Mouse (Mus musculus): ENCODE measurements around the gene Prr12. TPM values are rescaled to one million over a fixed set of nuclear protein-coding genes. Genes with fewer than 3 reads are reported as not detected.
A peak's percentile ranks its signal among the peaks of the same experiment; 100 is the strongest.

The Prr12 gene
- polyA plus RNA-seq, 1 experiment from 2014 or later = 9.0 TPM

DNA sequence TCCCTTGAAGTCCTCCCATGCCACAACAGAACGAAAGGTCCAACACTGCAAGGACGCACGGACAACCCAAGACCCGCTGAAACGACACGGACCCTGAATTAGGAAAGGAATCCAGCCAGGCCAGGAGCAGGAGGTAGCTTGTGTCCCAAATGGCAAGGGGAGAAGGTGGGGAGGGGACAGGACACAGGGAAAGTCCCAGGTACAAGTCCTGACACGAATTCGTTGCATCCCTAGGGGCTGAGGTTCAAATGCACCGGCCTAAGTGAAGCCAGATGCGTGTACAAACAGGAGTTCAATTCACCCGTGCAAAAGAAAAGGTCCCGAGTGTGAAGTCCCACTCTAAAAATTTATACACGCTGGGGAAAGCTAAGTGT, 1.1 kb downstream of the Prr12 start:
- no peak for DNase-seq (ENCODE audit: low spot score)

DNA sequence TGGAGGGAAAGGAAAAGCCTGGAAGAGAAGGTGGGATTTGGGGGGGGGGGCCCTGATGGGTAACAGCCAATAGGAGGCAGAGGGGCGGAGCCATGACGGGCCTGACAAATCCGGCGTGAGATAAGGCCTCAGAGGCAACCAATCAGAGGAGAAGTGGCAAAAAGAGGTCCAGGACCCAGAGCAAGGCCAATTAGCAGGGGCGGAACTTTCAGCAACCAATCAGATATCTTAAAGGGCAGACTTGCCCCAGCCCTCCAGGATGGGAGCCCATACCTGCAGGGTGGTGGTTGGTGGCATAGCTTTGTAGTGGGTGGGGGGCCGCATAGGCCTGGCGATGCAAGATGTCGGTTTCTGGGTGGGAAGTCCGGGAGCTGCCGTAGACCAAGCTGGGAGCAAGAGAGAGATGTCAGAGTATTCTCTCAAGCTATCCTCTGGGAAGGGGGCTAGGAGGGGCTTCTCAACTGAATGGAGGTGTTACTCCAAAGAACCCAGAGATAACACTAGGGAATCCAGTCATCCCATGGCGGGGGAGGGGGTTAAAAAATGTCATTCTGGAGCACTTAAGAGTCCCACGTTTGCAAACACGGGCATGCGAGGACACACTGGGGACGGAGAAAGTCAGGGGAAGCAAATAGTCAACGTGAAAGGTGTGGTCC, 1.6 kb downstream of the Prr12 start:
- peak; percentile 67 for DNase-seq (ENCODE audit: low spot score)

DNA sequence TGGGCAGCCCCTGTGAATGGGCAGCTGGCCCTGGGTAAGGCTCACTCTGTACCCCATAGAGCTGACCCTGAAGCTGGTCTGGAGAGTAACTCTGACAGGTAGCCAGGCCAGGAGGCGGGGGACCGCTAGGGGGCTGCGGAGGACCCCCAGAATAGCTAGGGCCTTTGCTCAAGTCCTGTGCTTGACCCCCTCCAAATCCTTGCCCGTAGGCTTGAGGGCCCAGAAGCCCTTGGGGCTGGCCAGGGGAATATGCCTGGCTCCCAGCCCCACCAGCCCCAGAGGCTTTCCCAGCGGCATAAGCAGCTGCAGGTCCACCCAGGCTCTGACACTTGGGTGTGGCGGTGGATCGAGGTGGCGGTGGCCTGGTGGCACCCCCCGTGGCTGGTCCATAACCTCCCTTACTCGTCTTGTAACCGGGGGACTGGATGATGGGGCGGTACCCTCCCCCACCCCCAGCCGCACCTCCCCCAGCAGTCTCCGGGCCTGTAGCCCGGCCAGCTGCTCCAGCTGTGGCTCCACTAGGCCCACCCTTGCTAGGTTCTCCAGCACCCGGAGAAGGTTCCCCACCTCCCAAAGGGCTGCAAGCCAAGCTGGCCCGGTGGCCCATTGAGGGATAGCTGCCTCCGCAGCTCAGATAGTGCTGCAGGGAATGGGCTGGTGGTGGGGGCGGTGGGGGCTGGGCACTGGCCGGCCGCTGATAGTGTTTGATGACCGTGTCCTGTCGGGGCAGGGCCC, 3.6 kb downstream of the Prr12 start:
- no peak for DNase-seq (ENCODE audit: low spot score)

GRCm38 (mm10) chr7:45048001-45048890, 4.4 kb downstream of the Prr12 start:
- no peak for DNase-seq (ENCODE audit: low spot score)

GRCm38 (mm10) chr7:45047491-45047890, 5.2 kb downstream of the Prr12 start:
- no peak for DNase-seq (ENCODE audit: low spot score)

- no peak for DNase-seq (ENCODE audit: low spot score)
Observed at GRCm38 (mm10) chr7:45046853-45047350, 5.8 kb downstream of the Prr12 start.

- DNase-seq (ENCODE audit: low spot score) = no peak
Observed at GRCm38 (mm10) chr7:45045741-45046140, 6.9 kb downstream of the Prr12 start.

- no peak for DNase-seq (ENCODE audit: low spot score)
Observed at GRCm38 (mm10) chr7:45043307-45043706, 9.4 kb downstream of the Prr12 start.

- no peak for DNase-seq (ENCODE audit: low spot score)
Observed at GRCm38 (mm10) chr7:45040851-45041250, 11.8 kb downstream of the Prr12 start.

- no peak for DNase-seq (ENCODE audit: low spot score)
Observed at GRCm38 (mm10) chr7:45038411-45038810, 14.3 kb downstream of the Prr12 start.

DNA sequence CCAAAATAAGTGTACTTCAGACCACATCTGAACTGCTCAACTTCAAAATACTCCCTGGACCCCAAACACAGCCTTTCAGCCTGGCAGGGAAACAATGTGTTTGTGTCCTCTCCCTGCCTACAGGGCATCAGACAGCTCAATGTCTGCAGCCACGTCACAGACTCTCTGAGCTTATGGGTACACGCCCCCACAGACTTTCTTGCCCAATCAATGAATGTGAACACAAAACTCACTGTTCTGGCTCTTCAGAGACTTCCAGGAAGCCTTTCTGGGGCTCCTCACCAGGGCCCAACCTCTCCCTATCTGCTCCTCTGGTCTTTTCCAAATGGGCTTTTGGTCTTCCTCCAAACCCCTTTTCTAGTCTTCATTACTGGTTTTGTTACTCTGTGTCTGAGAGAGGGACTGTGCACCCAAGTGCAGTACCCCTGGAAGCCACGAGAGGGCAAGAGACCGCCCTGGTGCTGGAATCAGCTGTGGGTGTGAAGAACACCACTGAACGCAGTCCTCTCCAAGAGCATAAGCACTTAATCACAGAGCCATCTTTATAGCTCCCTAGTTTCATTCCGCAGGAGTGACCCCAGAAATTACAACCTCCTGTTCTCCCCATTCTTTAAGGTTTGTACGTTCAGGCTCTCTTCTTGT, 14.8 kb downstream of the Prr12 start:
- DNase-seq (ENCODE audit: low spot score) = peak; percentile 69

DNA sequence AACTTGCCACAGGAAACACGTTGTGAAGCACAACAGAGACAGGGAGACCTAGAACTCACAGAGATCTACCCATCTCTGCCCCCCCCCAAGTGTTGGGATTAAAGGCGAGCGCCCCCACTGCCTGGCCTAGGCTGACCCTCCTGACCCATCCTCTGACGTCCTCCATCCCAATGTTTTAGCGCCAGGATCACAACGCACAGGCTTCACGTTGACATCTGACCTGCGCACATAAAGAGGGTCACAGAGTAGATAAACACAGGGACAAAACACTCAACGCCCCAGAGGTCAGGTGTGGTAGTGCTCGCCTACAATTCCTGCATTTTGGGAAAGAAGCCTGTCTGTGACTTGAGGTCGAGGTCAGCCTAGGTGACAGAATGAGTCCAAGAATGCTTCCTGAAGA, 16.0 kb downstream of the Prr12 start:
- no peak for DNase-seq (ENCODE audit: low spot score)

- no peak for DNase-seq (ENCODE audit: low spot score)
Observed at GRCm38 (mm10) chr7:45035631-45036030, 17.1 kb downstream of the Prr12 start.

GRCm38 (mm10) chr7:45033722-45034359, 18.8 kb downstream of the Prr12 start:
- no peak for DNase-seq (ENCODE audit: low spot score)

GRCm38 (mm10) chr7:45030857-45031256, 21.8 kb downstream of the Prr12 start:
- DNase-seq (ENCODE audit: low spot score) = no peak

DNA sequence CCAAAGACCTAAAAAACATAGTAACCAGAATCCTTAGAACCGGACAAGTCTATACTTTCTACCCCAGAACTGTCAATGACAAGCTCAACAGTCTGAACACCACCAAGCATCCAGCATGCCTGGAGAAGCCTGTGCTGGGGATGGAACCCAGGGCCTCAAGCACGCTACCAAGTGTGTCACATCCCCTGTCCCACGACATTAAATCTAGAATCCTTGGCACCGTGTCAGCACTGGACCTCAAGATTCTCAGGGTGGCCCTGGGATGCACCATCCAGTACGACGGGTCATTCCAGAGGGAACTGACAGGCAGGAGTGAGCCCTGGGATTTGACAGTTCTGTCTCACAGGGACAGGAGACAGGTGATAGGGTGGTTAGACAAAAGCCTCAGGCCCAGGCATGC, 22.7 kb downstream of the Prr12 start:
- no peak for DNase-seq (ENCODE audit: low spot score)

DNA sequence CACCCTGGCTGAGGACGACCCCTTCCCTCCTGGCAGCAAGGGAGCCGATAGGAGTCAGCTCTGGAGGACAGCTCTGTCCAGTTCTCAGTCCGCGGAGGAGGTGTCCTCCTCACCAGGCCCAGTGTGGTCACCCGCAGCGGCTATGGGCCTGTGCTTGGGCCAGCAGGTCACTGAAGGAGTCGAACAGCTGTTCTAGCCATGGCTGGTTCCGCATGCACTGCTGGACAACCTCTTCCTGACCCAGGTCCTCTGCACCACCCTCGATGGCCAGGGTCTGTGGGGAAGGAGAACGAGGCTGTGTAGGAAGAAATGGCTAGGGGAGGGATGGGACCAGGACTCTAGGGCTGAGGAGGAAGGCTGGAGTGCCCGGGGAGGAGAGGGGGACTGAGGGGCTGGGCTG, 24.3 kb downstream of the Prr12 start:
- DNase-seq (ENCODE audit: low spot score) = no peak

GRCm38 (mm10) chr7:45027761-45028160, 24.9 kb downstream of the Prr12 start:
- DNase-seq (ENCODE audit: low spot score) = no peak

- DNase-seq (ENCODE audit: low spot score) = no peak
Observed at GRCm38 (mm10) chr7:45026256-45026655, 26.4 kb downstream of the Prr12 start.

DNA sequence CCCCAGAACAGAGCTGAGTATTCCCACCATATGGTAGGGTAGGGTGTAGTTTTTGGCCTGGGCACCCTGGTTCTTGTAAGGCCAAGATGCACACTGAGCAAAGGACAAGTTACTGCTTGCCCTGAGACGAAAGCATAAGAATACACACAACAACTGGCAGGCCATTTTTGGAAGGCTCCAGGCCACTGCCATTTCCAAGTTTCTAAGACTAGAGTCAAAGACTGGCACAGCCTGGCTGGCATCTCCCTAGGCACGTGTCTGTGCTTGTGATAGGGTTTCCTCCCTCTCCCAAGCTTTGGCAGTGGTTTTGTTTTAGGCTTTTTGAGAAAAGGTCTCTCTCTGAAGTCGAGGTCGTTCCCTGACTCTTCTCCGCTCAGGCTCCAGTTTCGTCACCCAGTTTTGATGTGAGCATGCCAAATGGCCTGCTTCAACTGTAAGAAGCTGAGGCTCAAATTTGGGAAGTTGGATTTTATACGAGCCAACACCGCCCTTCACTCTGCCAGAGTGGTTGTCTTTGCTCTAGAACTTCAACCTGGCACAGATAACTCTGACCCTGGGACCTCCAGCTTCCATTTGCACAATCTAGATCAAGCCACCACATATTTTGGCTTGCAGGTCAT, 27.0 kb downstream of the Prr12 start:
- no peak for DNase-seq (ENCODE audit: low spot score)
